Mouse (Mus musculus) CH12.LX (cell line): Measurements from ENCODE around the gene Stau1.

Source experiments
- CTCF ChIP-seq, 2 experiments: IDR thresholded peaks in 1 of 2; conservative IDR thresholded peaks in 1 of 2; 2 replicates each; pipeline ENCODE4 v1.5.1; 2011 to 2012; ENCODE audit warnings: low read depth in 2 of 2, low read length in 2 of 2, improper control_type of control experiment in 1 of 2, inconsistent platforms in 1 of 2, mild to moderate bottlenecking in 1 of 2, moderate library complexity in 1 of 2
- EP300 ChIP-seq: IDR thresholded peaks from 2 replicates; pipeline ENCODE4 v1.6.1; 2011; ENCODE audit warnings: low read length, improper control_type of control experiment
- HCFC1 ChIP-seq: IDR thresholded peaks from 2 replicates; pipeline ENCODE4 v1.6.1; 2012; ENCODE audit warnings: low read depth, mild to moderate bottlenecking, inconsistent platforms, low read length, improper control_type of control experiment
- MAFK ChIP-seq: IDR thresholded peaks from 2 replicates; pipeline ENCODE4 v1.6.1; 2011; ENCODE audit warnings: low read length, improper control_type of control experiment; ENCODE audit not compliant: insufficient replicate concordance
- NELFE ChIP-seq: IDR thresholded peaks from 2 replicates; pipeline ENCODE4 v1.6.1; 2011; ENCODE audit warnings: low read depth, low read length, improper control_type of control experiment

DNA sequence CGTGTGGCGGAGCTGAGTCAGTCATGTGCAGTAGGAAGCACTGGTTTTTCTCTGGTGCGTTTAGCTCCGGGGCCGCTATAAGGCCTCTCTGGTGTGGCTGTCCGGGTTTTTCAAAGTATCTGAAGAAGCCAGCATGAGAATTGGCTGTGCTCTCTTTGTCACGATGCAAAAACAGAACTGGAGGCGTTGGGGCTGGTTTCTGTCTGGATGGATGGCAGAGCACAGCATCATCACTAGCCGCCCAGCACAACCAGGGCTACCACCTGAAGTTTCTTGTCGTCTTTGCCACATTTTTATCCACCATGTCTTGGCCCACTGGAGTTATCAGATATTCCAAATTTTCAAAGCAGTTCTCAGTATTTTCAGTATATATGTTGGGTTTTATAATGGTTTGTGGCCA is 47.2 kb downstream of the Stau1 start:
- no peak for TF ChIP-seq HCFC1
- TF ChIP-seq NELFE = no peak
- no peak for TF ChIP-seq EP300
- no peak for TF ChIP-seq CTCF (conservative IDR thresholded peaks at IDR 0.05 in 1 of 2, IDR thresholded peaks at IDR 0.05 in 1 of 2; ENCODE audit: low read depth in 2 of 2, low read length in 2 of 2)
- no peak for TF ChIP-seq MAFK
